Mouse (Mus musculus): ENCODE measurements around the gene Gmfb. TPM values are rescaled to one million over a fixed set of nuclear protein-coding genes. Genes with fewer than 3 reads are reported as not detected.
A peak's percentile ranks its signal among the peaks of the same experiment; 100 is the strongest.

The Gmfb gene
- polyA plus RNA-seq, 1 experiment from 2014 or later = 97.0 TPM

GRCm38 (mm10) chr14:46790303-46790702 is 31.7 kb downstream of the Gmfb start:
- Histone ChIP-seq H3K4me1 (peaks cover 22% of the 10 kb centered on the region), H3K27ac (replicated peaks) (no peak overlapping the region), H3K9me3 (replicated peaks) (no peaks in the 10 kb centered on the region), H3K36me3 (peaks cover 2% of the 10 kb centered on the region), H3K4me3 (no peak overlapping the region), H3K27me3 (ENCODE audit: low read depth, poor library complexity, severe bottlenecking) (no peaks in the 10 kb centered on the region)
- no peak for DNase-seq (ENCODE audit: low spot score)
- 80% methylated on average over 4 of the region's 4 CpGs for WGBS

DNA sequence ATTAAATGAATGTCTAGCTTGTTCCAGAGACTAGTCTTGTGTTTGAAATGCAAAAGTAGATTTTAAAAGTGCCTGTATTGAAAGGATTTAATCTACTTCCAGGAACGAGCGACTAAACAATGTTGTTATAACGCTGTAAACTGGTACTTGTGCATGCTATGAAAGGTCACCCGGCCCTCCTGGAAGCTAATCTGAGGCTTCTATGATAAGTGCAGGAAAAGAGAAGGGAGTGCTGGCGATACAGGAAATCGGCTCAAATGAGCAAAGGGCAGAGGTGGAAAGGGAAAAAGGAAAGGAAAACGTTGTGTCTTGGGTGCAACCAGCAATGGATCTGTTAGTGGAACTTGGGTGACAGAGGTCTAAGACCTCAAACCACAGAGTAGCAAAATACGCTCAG is 33.5 kb downstream of the Gmfb start:
- peak overlapping the region; percentile 99 for H3K27ac ChIP-seq (replicated peaks)
- peak; percentile 18 for DNase-seq (ENCODE audit: low spot score)
- WGBS = 30% methylated on average over 8 of the region's 8 CpGs

GRCm38 (mm10) chr14:46787787-46788504 is 34.1 kb downstream of the Gmfb start, which contains the start of gene Cnih1:
TSS of gene Cnih1 (minus strand) at chr14:46788411.
- no peaks in the 10 kb centered on the region for H3K27me3 ChIP-seq (ENCODE audit: low read depth, poor library complexity, severe bottlenecking)
- peaks cover 25% of the 10 kb centered on the region for H3K36me3 ChIP-seq
- H3K4me1 ChIP-seq = peaks cover 22% of the 10 kb centered on the region
- H3K9me3 ChIP-seq (replicated peaks) = no peaks in the 10 kb centered on the region
- H3K27ac ChIP-seq (replicated peaks) = peak within 1 kb of the TSS; percentile 99
- H3K4me3 ChIP-seq = peak within 1 kb of the TSS; percentile 75
- peak; percentile 91 for DNase-seq (ENCODE audit: low spot score)
- WGBS = under 1% methylated on average over 83 of the region's 86 CpGs

More for the DNA sequence above, 33.5 kb downstream of the Gmfb start:
- Histone ChIP-seq H3K9me3 (replicated peaks) (no peaks in the 10 kb centered on the region), H3K4me1 (peaks cover 22% of the 10 kb centered on the region), H3K27me3 (ENCODE audit: low read depth, poor library complexity, severe bottlenecking) (no peaks in the 10 kb centered on the region), H3K36me3 (peaks cover 20% of the 10 kb centered on the region), H3K4me3 (peak overlapping the region; percentile 75)

DNA sequence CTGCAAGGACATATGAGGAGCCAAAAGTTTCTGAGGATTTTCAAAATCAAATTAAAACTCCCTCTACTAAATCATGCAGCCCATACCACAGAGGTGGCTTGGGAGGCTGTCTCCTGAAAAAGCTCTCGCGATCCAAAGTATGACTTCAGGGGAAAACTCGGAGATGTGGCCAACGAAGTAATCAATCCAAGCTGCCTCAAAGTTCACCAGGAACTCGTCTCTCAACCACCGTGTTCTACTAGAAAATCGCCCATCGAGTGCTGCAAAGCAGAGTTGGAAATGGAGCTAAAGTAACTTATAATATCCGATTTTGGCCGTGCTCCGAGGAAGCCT is 34.6 kb downstream of the Gmfb start:
- peaks cover 22% of the 10 kb centered on the region for H3K4me1 ChIP-seq
- WGBS = under 1% methylated on average over 11 of the region's 11 CpGs
- no peak for DNase-seq (ENCODE audit: low spot score)
- H3K4me3 ChIP-seq = peak overlapping the region; percentile 75
- no peaks in the 10 kb centered on the region for H3K9me3 ChIP-seq (replicated peaks)
- peak overlapping the region; percentile 99 for H3K27ac ChIP-seq (replicated peaks)
- peaks cover 31% of the 10 kb centered on the region for H3K36me3 ChIP-seq
- H3K27me3 ChIP-seq (ENCODE audit: low read depth, poor library complexity, severe bottlenecking) = no peaks in the 10 kb centered on the region

DNA sequence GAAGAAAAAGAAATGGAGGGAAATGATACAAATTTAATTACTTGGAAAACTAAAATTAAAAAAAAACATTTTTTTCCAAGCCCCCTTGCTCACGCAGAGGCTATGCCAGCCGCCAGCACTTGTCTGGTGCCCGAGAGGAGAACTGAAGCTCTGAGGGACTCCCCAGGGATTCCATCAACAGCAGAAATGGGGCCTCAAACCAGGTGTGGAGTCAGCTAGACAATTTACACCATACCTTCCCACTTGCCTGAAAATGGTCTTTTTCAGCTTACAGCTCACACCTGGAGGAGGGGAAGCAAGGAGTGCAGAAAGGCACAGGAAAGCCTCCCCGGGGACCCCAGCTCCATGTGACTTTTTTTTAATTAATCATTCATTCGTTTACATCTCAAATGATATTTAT is 36.8 kb downstream of the Gmfb start:
- Histone ChIP-seq H3K4me3 (no peak overlapping the region), H3K9me3 (replicated peaks) (peaks cover 5% of the 10 kb centered on the region; the same call in 1 of the 2 replicates), H3K27me3 (ENCODE audit: low read depth, poor library complexity, severe bottlenecking) (no peaks in the 10 kb centered on the region), H3K27ac (replicated peaks) (no peak overlapping the region), H3K36me3 (peaks cover 52% of the 10 kb centered on the region), H3K4me1 (peaks cover 22% of the 10 kb centered on the region)
- no peak for DNase-seq (ENCODE audit: low spot score)
- 88% methylated on average over 5 of the region's 5 CpGs for WGBS

- 94% methylated on average over 10 of the region's 10 CpGs for WGBS
- no peaks in the 10 kb centered on the region for H3K27me3 ChIP-seq (ENCODE audit: low read depth, poor library complexity, severe bottlenecking)
- DNase-seq (ENCODE audit: low spot score) = no peak
- peaks cover 19% of the 10 kb centered on the region for H3K4me1 ChIP-seq
- no peak overlapping the region for H3K27ac ChIP-seq (replicated peaks)
- H3K36me3 ChIP-seq = peaks cover 71% of the 10 kb centered on the region
- H3K9me3 ChIP-seq (replicated peaks) = peaks cover 17% of the 10 kb centered on the region
- no peak overlapping the region for H3K4me3 ChIP-seq
These were observed 38.6 kb downstream of the Gmfb start for GRCm38 (mm10) chr14:46783327-46783926.

DNA sequence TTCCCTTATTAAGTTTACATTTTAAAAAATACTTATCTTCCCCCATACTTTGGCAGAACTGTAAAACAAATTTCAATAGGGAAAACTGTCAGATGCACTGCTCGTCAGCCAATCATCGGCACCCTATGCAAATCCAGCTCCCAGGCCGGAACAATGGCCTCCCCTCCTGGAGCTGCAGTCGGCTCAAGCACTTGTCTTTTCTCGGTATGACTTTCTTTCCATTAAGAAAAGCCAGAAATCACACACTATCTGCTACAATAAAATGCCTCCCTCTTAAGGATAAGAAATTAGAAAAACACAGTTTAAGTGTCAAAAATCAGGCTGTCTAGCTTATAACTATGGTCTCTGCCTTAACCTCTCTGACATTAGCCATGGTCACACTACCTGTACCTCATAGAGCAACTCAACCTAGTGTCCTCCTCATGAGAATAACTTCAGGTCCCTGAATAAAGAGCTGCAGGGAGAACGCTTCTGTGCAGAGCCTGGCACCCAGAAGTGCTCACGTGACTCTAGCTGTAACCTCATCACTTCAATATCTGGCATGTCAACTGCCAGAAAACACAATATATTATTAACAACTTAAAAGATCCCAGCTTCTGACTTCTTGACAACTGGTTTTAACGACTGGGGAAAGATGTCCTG is 39.7 kb downstream of the Gmfb start:
- Histone ChIP-seq H3K27ac (replicated peaks) (no peak overlapping the region), H3K36me3 (peaks cover 82% of the 10 kb centered on the region), H3K27me3 (ENCODE audit: low read depth, poor library complexity, severe bottlenecking) (no peaks in the 10 kb centered on the region), H3K4me1 (peaks cover 14% of the 10 kb centered on the region), H3K4me3 (no peak overlapping the region), H3K9me3 (replicated peaks) (peaks cover 17% of the 10 kb centered on the region)
- DNase-seq (ENCODE audit: low spot score) = no peak
- 90% methylated on average over 8 of the region's 8 CpGs for WGBS

DNA sequence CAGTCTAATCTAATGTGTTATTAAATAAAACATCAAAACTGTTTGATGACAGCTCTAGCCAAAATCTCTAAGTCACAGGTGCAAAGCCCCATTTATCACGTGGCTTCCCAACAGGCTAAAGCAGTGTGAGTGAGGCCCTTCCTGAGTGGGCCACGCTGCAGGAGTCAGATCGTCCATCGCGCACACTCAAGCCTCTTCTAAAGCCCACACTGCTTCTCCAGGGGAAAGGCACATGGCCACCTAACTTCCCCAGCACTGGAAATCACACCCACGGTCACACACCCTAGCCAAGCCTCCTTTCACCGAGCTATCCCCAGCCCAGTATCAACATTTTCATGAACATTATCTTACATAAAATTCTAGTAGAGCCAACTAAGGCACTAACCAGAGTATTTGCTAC is 41.0 kb downstream of the Gmfb start:
- Histone ChIP-seq H3K4me1 (peaks cover 2% of the 10 kb centered on the region), H3K36me3 (peaks cover 94% of the 10 kb centered on the region), H3K27ac (replicated peaks) (no peak overlapping the region), H3K27me3 (ENCODE audit: low read depth, poor library complexity, severe bottlenecking) (no peaks in the 10 kb centered on the region), H3K4me3 (no peak overlapping the region), H3K9me3 (replicated peaks) (peaks cover 17% of the 10 kb centered on the region)
- WGBS = 97% methylated on average over 7 of the region's 7 CpGs
- DNase-seq (ENCODE audit: low spot score) = no peak

GRCm38 (mm10) chr14:46779217-46779616 is 42.8 kb downstream of the Gmfb start:
- H3K4me3 ChIP-seq = no peak overlapping the region
- H3K27ac ChIP-seq (replicated peaks) = no peak overlapping the region
- no peak for DNase-seq (ENCODE audit: low spot score)
- 95% methylated on average over 7 of the region's 7 CpGs for WGBS
- H3K36me3 ChIP-seq = peaks cover 100% of the 10 kb centered on the region
- no peaks in the 10 kb centered on the region for H3K4me1 ChIP-seq
- H3K27me3 ChIP-seq (ENCODE audit: low read depth, poor library complexity, severe bottlenecking) = no peaks in the 10 kb centered on the region
- H3K9me3 ChIP-seq (replicated peaks) = peaks cover 17% of the 10 kb centered on the region

DNA sequence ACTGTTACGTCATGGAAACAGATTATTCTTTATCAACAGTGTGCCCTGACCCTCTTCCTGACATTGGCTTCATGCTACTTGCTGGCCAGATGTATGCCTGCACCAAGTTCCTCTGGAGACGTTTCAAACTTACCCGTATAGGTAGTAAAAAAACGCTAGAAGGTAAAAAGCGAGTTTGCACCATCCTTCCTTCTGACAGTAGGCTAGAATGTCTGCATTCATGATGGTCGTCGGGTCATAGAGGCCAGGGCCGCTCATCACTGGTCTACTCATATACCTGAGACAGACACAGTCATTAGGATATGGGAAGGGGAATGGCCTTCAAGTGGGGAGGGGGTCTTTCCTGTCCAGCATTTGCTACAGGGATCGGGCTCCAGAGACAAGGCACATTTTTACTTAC is 43.3 kb downstream of the Gmfb start:
- no peaks in the 10 kb centered on the region for H3K4me1 ChIP-seq
- H3K4me3 ChIP-seq = no peak overlapping the region
- DNase-seq (ENCODE audit: low spot score) = no peak
- 96% methylated on average over 9 of the region's 9 CpGs for WGBS
- peaks cover 17% of the 10 kb centered on the region for H3K9me3 ChIP-seq (replicated peaks)
- peaks cover 100% of the 10 kb centered on the region for H3K36me3 ChIP-seq
- H3K27me3 ChIP-seq (ENCODE audit: low read depth, poor library complexity, severe bottlenecking) = no peaks in the 10 kb centered on the region
- no peak overlapping the region for H3K27ac ChIP-seq (replicated peaks)

DNA sequence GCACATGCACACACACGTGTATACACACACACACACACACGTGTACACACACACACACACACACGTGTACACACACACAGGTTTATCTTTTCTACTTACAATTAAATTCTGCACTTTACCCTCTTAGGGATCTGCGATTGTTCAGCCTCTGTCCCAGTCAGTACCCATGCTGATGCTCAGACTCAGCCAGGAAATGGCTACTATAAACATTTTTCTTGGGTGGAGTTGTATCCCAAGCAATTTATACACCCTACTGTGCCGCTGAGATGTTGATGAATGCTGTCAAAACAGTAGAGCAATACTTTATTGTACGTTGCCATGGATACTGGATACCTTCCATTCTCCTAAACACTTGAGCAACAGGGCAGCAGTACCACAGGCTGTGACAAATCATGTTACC is 52.0 kb downstream of the Gmfb start:
- Histone ChIP-seq H3K4me3 (no peak overlapping the region), H3K36me3 (peaks cover 90% of the 10 kb centered on the region), H3K27ac (replicated peaks) (no peak overlapping the region), H3K27me3 (ENCODE audit: low read depth, poor library complexity, severe bottlenecking) (no peaks in the 10 kb centered on the region), H3K9me3 (replicated peaks) (no peaks in the 10 kb centered on the region), H3K4me1 (no peaks in the 10 kb centered on the region)
- no peak for DNase-seq (ENCODE audit: low spot score)
- 91% methylated on average over 6 of the region's 6 CpGs for WGBS

DNA sequence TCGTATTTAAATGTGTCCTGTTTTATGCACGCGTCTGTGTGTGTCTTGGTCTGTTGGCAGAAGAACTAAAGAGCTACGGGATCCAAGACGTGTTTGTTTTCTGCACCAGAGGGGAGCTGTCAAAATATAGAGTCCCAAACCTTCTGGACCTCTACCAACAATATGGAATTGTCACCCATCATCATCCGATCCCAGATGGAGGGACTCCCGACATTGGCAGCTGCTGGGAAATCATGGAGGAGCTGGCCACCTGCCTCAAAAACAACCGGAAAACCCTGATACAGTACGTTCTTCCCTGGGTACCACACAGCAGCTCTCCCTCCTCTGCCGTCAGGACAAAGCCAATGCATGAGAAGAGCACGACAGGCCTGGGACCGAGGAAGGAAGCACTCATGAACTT is 54.9 kb downstream of the Gmfb start:
- H3K4me3 ChIP-seq = no peak overlapping the region
- no peaks in the 10 kb centered on the region for H3K27me3 ChIP-seq (ENCODE audit: low read depth, poor library complexity, severe bottlenecking)
- no peaks in the 10 kb centered on the region for H3K9me3 ChIP-seq (replicated peaks)
- DNase-seq (ENCODE audit: low spot score) = no peak
- H3K27ac ChIP-seq (replicated peaks) = no peak overlapping the region
- 88% methylated on average over 12 of the region's 12 CpGs for WGBS
- H3K4me1 ChIP-seq = no peaks in the 10 kb centered on the region
- peaks cover 78% of the 10 kb centered on the region for H3K36me3 ChIP-seq

DNA sequence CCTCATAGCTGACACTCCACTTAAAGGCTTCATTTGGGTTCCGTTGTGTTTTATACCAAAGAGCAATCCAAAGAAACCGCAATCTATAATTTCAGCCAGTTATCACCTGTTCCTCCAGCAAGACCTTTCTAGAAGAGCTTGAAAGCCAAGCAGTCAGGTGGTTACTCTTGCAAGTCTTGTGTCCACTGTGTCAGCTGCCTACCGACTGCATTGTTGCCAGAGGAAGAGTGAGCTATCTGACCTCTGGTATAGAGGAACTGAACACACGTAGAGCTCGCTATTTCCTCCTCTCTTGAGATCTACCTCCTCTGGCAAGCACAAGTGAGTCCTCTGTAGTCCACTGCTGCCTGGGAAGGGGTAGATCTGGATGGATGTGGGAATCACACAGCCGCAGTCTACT is 60.9 kb downstream of the Gmfb start:
- 48% methylated on average over 6 of the region's 6 CpGs for WGBS
- peak overlapping the region; percentile 89; the same call in 1 of the 2 replicates for H3K27ac ChIP-seq (replicated peaks)
- DNase-seq (ENCODE audit: low spot score) = no peak

More for the DNA sequence above, 60.9 kb downstream of the Gmfb start:
- Histone ChIP-seq H3K27me3 (ENCODE audit: low read depth, poor library complexity, severe bottlenecking) (no peaks in the 10 kb centered on the region), H3K4me3 (peak overlapping the region; percentile 83), H3K4me1 (peaks cover 17% of the 10 kb centered on the region), H3K9me3 (replicated peaks) (no peaks in the 10 kb centered on the region), H3K36me3 (peaks cover 21% of the 10 kb centered on the region)
